Mouse (Mus musculus): ENCODE measurements around the gene Vti1a.

The Vti1a gene

GRCm38 (mm10) chr19:55530041-55530440, 213.9 kb downstream of the Vti1a start:
- DNase-seq = no peak

GRCm38 (mm10) chr19:55532681-55533080, 216.6 kb downstream of the Vti1a start:
- DNase-seq = no peak

GRCm38 (mm10) chr19:55536273-55536937, 220.3 kb downstream of the Vti1a start:
- DNase-seq = no peak

GRCm38 (mm10) chr19:55537691-55538090, 221.6 kb downstream of the Vti1a start:
- peak; percentile 29 for DNase-seq

- no peak for DNase-seq
These were observed 225.5 kb downstream of the Vti1a start for GRCm38 (mm10) chr19:55541641-55542040.

- peak; percentile 57 for DNase-seq
These were observed 226.4 kb downstream of the Vti1a start for GRCm38 (mm10) chr19:55542461-55542860.

- DNase-seq = no peak
These were observed 227.1 kb downstream of the Vti1a start for GRCm38 (mm10) chr19:55543188-55543587.

GRCm38 (mm10) chr19:55544498-55544897, 228.4 kb downstream of the Vti1a start:
- DNase-seq = peak; percentile 29

GRCm38 (mm10) chr19:55545529-55545928, 229.4 kb downstream of the Vti1a start:
- peak; percentile 88 for DNase-seq

GRCm38 (mm10) chr19:55546009-55546528, 230.0 kb downstream of the Vti1a start:
- DNase-seq = no peak

- DNase-seq = no peak
These were observed 232.1 kb downstream of the Vti1a start for GRCm38 (mm10) chr19:55548206-55548605.

- no peak for DNase-seq
These were observed 232.6 kb downstream of the Vti1a start for GRCm38 (mm10) chr19:55548656-55549055.

GRCm38 (mm10) chr19:55550176-55550575, 234.1 kb downstream of the Vti1a start:
- DNase-seq = no peak

GRCm38 (mm10) chr19:55552339-55552738, 236.2 kb downstream of the Vti1a start:
- DNase-seq = no peak

GRCm38 (mm10) chr19:55552861-55553260, 236.8 kb downstream of the Vti1a start:
- no peak for DNase-seq

- DNase-seq = no peak
These were observed 238.2 kb downstream of the Vti1a start for GRCm38 (mm10) chr19:55554295-55554694.

- DNase-seq = no peak
These were observed 238.6 kb downstream of the Vti1a start for GRCm38 (mm10) chr19:55554703-55555102.

- DNase-seq = peak; percentile 42
These were observed 240.3 kb downstream of the Vti1a start for GRCm38 (mm10) chr19:55556168-55556999.

- DNase-seq = no peak
These were observed 243.2 kb downstream of the Vti1a start for GRCm38 (mm10) chr19:55559331-55559730.

GRCm38 (mm10) chr19:55560088-55560682, 244.1 kb downstream of the Vti1a start:
- DNase-seq = no peak

GRCm38 (mm10) chr19:55561469-55561868, 245.4 kb downstream of the Vti1a start:
- no peak for DNase-seq

GRCm38 (mm10) chr19:55562487-55563147, 246.5 kb downstream of the Vti1a start:
- no peak for DNase-seq

- DNase-seq = peak; percentile 31
These were observed 247.1 kb downstream of the Vti1a start for GRCm38 (mm10) chr19:55563148-55563651.

All from lung, postnatal 10 days (tissue).